Mouse (Mus musculus) midbrain, embryonic 11.5 days (tissue): ENCODE measurements at regions not wholly inside any gene's neighbourhood (a gene's known extent, or its start where the extent isn't known, plus 50 kb on each side); places are given as distances from the start of the nearest gene placed in this dataset.

ENCODE experiments used
- ATAC-seq: fragments of 200-750 bp; cut with Nextera tagmentation; 2 replicates; pipeline ENCODE4 v1.8.0; 2017; ENCODE audit warnings: moderate TSS enrichment, moderate library complexity; ENCODE audit not compliant: low FRiP score
- DNase-seq: peaks from one replicate; pipeline ENCODE4 v3.0.0; 2015; ENCODE audit warnings: low spot score; ENCODE audit errors: missing footprints
- H3K27ac ChIP-seq: fragments of 300-500 bp; sonication (generic); 2 replicates; pipeline ENCODE4 v1.5.1; 2014; ENCODE audit warnings: low read depth, low read length
- H3K27me3 ChIP-seq: fragments of 300-500 bp; sonication (generic); 2 replicates; pipeline ENCODE4 v1.6.1; 2014; ENCODE audit warnings: mild to moderate bottlenecking, low read length, moderate library complexity, mixed read lengths; ENCODE audit not compliant: control insufficient read depth, insufficient read depth
- H3K36me3 ChIP-seq: fragments of 300-500 bp; sonication (generic); 2 replicates; pipeline ENCODE4 v1.6.1; 2014; ENCODE audit warnings: mild to moderate bottlenecking, low read length, moderate library complexity, mixed read lengths; ENCODE audit not compliant: control insufficient read depth, insufficient read depth
- H3K4me1 ChIP-seq: fragments of 300-500 bp; sonication (generic); 2 replicates; pipeline ENCODE4 v1.6.1; 2014; ENCODE audit warnings: low read length; ENCODE audit not compliant: control insufficient read depth, insufficient read depth
- H3K4me2 ChIP-seq: fragments of 300-500 bp; sonication (generic); 2 replicates; pipeline ENCODE4 v1.6.1; 2014; ENCODE audit warnings: mild to moderate bottlenecking, moderate library complexity
- H3K4me3 ChIP-seq: fragments of 300-500 bp; sonication (generic); 2 replicates; pipeline ENCODE4 v1.5.1; 2014; ENCODE audit warnings: low read depth, low read length
- H3K9ac ChIP-seq: fragments of 300-500 bp; sonication (generic); 2 replicates; pipeline ENCODE4 v1.6.1; 2014; ENCODE audit warnings: low read length
- H3K9me3 ChIP-seq: fragments of 300-500 bp; sonication (generic); 2 replicates; pipeline ENCODE4 v1.6.1; 2016; ENCODE audit warnings: low read length; ENCODE audit not compliant: control insufficient read depth
- WGBS: fragments of 180-500 bp; shearing (Covaris S2); extraction: QIAGEN DNeasy Blood & Tissue Kit; methylation state at CpG from one replicate; pipeline ENCODE4 v1.1.7; 2014; 5-methylcytosine and 5-hydroxymethylcytosine counted together

GRCm38 (mm10) chr16:65742951-65743350, 72.1 kb upstream of the Vgll3 start:
- peak; percentile 39 for DNase-seq
- no peaks in the 10 kb centered on the region for H3K9me3 ChIP-seq

DNA sequence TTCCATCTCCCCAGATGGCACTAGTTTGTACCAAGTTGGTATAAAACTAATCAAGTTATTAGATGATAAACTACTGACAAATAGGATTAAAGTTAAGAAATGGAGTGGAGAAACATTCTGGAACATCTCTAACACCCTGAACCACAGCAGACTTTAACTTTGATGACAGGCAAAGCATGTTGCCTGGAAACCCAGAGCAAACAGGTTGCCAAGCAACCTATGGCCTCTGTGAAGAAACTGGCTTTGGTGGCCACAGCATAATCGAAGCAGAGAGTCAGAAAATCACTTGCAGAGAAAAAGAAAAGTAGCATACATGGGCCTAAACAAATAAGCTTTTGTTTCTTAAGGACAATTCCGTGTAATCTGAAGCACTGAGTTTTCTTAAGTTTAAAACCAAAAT, 59.4 kb upstream of the Vgll3 start:
- no peak overlapping the region for H3K9ac ChIP-seq
- no peak overlapping the region for H3K4me2 ChIP-seq
- ATAC-seq (peak; percentile 70; the same call in 1 of the 2 replicates), DNase-seq (no peak)
- H3K27ac ChIP-seq, result no peak overlapping the region
- no peaks in the 10 kb centered on the region for H3K9me3 ChIP-seq
- no peaks in the 10 kb centered on the region for H3K4me1 ChIP-seq
- H3K27me3 ChIP-seq, result no peaks in the 10 kb centered on the region
- H3K4me3 ChIP-seq, result no peak overlapping the region
- no peaks in the 10 kb centered on the region for H3K36me3 ChIP-seq
- WGBS, result 31% methylated on average over 2 of the region's 2 CpGs

More at GRCm38 (mm10) chr16:65742951-65743350, 72.1 kb upstream of the Vgll3 start:
- no peak for ATAC-seq
- H3K36me3 ChIP-seq, result no peaks in the 10 kb centered on the region
- H3K27me3 ChIP-seq, result no peaks in the 10 kb centered on the region
- H3K4me3 ChIP-seq, result no peak overlapping the region
- H3K27ac ChIP-seq, result no peak overlapping the region
- no peak overlapping the region for H3K4me2 ChIP-seq
- no peaks in the 10 kb centered on the region for H3K4me1 ChIP-seq
- no peak overlapping the region for H3K9ac ChIP-seq
